Mouse (Mus musculus): ENCODE measurements around the gene Zfp330.

- no peak for TF ChIP-seq CTCF (conservative IDR thresholded peaks at IDR 0.05; ENCODE audit: low read length)
- TF ChIP-seq POU5F1 (IDR thresholded peaks at IDR 0.05; ENCODE audit: borderline replicate concordance, low read length) = no peak
These were observed at the start of gene Zfp330 for GRCm38 (mm10) chr8:82774093-82774422.

Measured in E14TG2a.4 (cell line).